Mouse (Mus musculus) intestine, embryonic 14.5 days (tissue): ENCODE results near the gene 2310034C09Rik. TPM values are rescaled to one million over a fixed set of nuclear protein-coding genes. Genes with fewer than 3 reads are reported as not detected.
"Not testable (repeated sequence)": the region's sequence is repeated elsewhere in the genome, so short reads cannot be mapped to it uniquely, and the experiment has no call there.

Experiments used
- ATAC-seq: fragments of 200-750 bp; cut with Nextera tagmentation; replicated peaks from 2 replicates; pipeline ENCODE4 v1.8.0; 2017; ENCODE audit warnings: low read depth, moderate number of reproducible peaks, moderate TSS enrichment, moderate library complexity; ENCODE audit not compliant: low FRiP score, low TSS enrichment
- DNase-seq: peaks from one replicate; pipeline ENCODE4 v3.0.0-alpha.2; 2018; ENCODE audit warnings: low spot score
- H3K27ac ChIP-seq: fragments of 300-500 bp; sonication (generic); 2 replicates; pipeline ENCODE4 v1.5.1; 2014; ENCODE audit warnings: low read depth, mild to moderate bottlenecking, control low read depth
- H3K27me3 ChIP-seq: fragments of 300-500 bp; sonication (generic); replicated peaks from 2 replicates; pipeline ENCODE4 v1.6.1; 2014; ENCODE audit warnings: low read length, control low read depth; ENCODE audit not compliant: control insufficient read depth, insufficient read depth
- H3K36me3 ChIP-seq: fragments of 300-500 bp; sonication (generic); 2 replicates; pipeline ENCODE4 v1.6.1; 2014; ENCODE audit warnings: low read length, control low read depth; ENCODE audit not compliant: control insufficient read depth, insufficient read depth
- H3K4me1 ChIP-seq: fragments of 300-500 bp; sonication (generic); replicated peaks from 2 replicates; pipeline ENCODE4 v1.6.1; 2014; ENCODE audit warnings: low read length, control low read depth, mixed read lengths; ENCODE audit not compliant: control insufficient read depth, insufficient read depth
- H3K4me2 ChIP-seq: fragments of 300-500 bp; sonication (generic); 2 replicates; pipeline ENCODE4 v1.6.1; 2014; ENCODE audit warnings: low read length
- H3K4me3 ChIP-seq: fragments of 300-500 bp; sonication (generic); 2 replicates; pipeline ENCODE4 v1.5.1; 2014; ENCODE audit warnings: low read depth, low read length, control low read depth, mixed read lengths
- H3K9ac ChIP-seq: fragments of 300-500 bp; sonication (generic); 2 replicates; pipeline ENCODE4 v1.6.1; 2014; ENCODE audit warnings: mild to moderate bottlenecking, low read length
- H3K9me3 ChIP-seq: fragments of 300-500 bp; sonication (generic); 2 replicates; pipeline ENCODE4 v1.6.1; 2016; ENCODE audit warnings: low read length, control low read depth; ENCODE audit not compliant: control insufficient read depth
- WGBS: fragments of 180-500 bp; shearing (Covaris S2); extraction: QIAGEN DNeasy Blood & Tissue Kit; methylation state at CpG from one replicate; pipeline ENCODE4 v1.1.7; 2014; 5-methylcytosine and 5-hydroxymethylcytosine counted together
- polyA plus RNA-seq: library from polyadenylated mRNA; unstranded; fragments of >200 nt; fragmentation: Nextera tagmentation; extraction: Ambion mirVana; gene quantifications from 2 replicates; pipeline ENCODE4 v1.2.1, GENCODE M21; 2014

Gene 2310034C09Rik
- polyA plus RNA-seq, 1 experiment from 2014 or later: not detected

DNA sequence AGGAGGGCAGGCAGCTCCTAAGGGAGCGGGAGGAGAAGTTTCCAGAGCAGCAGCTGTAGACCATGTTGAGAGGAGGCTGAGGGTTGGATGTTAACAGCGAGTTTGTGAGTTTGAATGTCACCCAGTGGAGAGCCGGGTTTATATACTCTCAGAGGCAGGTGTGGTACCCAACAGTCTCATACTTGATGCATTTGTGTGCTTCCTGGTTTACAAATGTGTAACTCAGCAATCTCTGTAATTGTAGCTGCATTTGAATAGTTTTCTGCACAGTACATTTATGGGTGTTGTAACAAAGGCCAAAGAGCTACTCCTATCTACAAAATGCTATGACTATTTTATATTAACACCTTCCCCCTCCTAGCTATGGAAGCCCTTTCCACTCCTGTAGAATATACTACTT lies 7.1 kb upstream of the 2310034C09Rik start, which contains the start of gene Krtap13:
Krtap13 (minus strand) TSS at position 101 of the 400 bp plus-strand sequence.
- not testable (repeated sequence) for H3K36me3 ChIP-seq, H3K27me3 ChIP-seq, H3K4me1 ChIP-seq, H3K9ac ChIP-seq, H3K4me3 ChIP-seq, H3K27ac ChIP-seq, H3K9me3 ChIP-seq, H3K4me2 ChIP-seq, ATAC-seq, DNase-seq
- 85% methylated on average over 3 of the region's 3 CpGs for WGBS

DNA sequence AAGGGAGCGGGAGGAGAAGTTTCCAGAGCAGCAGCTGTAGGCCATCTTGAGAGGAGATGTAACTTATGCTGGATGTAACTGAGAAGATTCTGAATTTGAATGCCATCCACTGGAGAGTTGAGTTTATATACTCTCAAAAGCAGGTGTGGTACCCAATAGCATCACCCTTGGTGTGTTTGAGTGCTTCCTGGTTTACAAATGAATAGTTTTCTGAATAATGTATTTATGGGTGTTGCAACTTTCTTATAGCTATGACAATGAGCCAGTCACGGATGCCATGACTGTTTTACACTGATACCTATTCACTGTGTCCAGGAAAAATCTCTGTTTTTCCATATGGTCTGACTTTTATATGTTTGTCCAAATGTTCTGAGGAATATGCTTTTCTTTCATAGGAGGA lies 15.5 kb downstream of the 2310034C09Rik start, which contains the start of gene 2310057N15Rik:
2310057N15Rik (minus strand) TSS at position 101 of the 400 bp plus-strand sequence.
- H3K4me3 ChIP-seq: no peak within 1 kb of the TSS
- no peak within 1 kb of the TSS for H3K4me2 ChIP-seq
- ATAC-seq (no peak), DNase-seq (no peak)
- no peaks in the 10 kb centered on the region for H3K27me3 ChIP-seq
- H3K9me3 ChIP-seq: no peaks in the 10 kb centered on the region
- H3K4me1 ChIP-seq: no peaks in the 10 kb centered on the region
- no peaks in the 10 kb centered on the region for H3K36me3 ChIP-seq
- 89% methylated on average over 2 of the region's 2 CpGs for WGBS
- H3K27ac ChIP-seq: no peak within 1 kb of the TSS
- no peak within 1 kb of the TSS for H3K9ac ChIP-seq

DNA sequence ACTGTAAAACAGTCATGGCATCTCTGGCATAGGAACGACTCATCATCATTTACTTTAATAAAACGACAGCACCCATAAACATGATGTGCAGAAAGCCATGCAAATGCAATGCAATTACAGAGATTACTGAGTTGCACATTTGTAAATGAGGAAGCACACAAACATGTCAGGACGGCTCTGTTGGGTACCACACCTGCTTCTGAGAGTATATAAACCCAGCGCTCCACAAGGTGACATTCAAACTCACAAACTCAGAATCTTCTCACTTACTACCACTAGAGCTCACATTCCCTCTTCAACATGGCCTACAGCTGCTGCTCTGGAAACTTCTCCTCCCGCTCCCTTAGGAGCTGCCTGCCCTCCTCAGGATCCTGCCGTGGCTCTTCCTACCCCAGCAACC lies 18.9 kb downstream of the 2310034C09Rik start, which contains the start of gene Gm5965:
Gm5965 (plus strand) TSS at position 301 of the 400 bp plus-strand sequence.
- 89% methylated on average over 5 of the region's 6 CpGs for WGBS
- DNase-seq (no peak), ATAC-seq (no peak)
- no peaks in the 10 kb centered on the region for H3K9me3 ChIP-seq
- H3K27ac ChIP-seq: no peak within 1 kb of the TSS
- H3K36me3 ChIP-seq: no peaks in the 10 kb centered on the region
- no peak within 1 kb of the TSS for H3K9ac ChIP-seq
- no peaks in the 10 kb centered on the region for H3K27me3 ChIP-seq
- H3K4me2 ChIP-seq: no peak within 1 kb of the TSS
- H3K4me1 ChIP-seq: no peaks in the 10 kb centered on the region
- H3K4me3 ChIP-seq: no peak within 1 kb of the TSS

DNA sequence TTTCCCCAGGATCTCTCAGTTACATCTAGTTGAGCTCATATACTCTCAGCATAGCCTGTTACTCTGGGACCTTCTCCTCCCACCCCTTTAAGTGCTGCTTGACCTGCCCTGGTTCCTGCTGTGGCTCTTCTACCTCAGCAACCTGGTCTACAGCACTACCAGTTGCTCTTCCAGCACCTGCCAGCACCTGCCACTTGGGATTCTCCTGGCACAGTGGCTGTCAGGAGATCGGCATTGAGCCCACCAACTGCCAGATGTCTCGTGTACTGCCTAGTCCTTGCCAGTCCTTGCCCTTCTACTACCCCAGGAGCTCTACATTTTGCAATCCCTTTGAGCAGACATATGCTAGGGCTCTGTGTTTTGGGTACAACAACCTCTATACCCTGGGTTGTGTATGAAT lies 28.1 kb downstream of the 2310034C09Rik start:
- no peak overlapping the region for H3K27ac ChIP-seq
- H3K4me2 ChIP-seq: no peak overlapping the region
- ATAC-seq (no peak), DNase-seq (no peak)
- H3K36me3 ChIP-seq: no peaks in the 10 kb centered on the region
- no peaks in the 10 kb centered on the region for H3K4me1 ChIP-seq
- H3K9me3 ChIP-seq: no peaks in the 10 kb centered on the region
- H3K9ac ChIP-seq: no peak overlapping the region
- 73% methylated on average over 2 of the region's 2 CpGs for WGBS
- no peaks in the 10 kb centered on the region for H3K27me3 ChIP-seq
- H3K4me3 ChIP-seq: no peak overlapping the region

Other genes with a start within 250 kb of the 2310034C09Rik start
- 42.0 and 49.3 TPM in 2 replicates for gene Cldn8, start 195.7 kb upstream of the 2310034C09Rik start, polyA plus RNA-seq
- gene Krtap24-1, start 146.6 kb upstream of the 2310034C09Rik start, polyA plus RNA-seq: not detected in 2 replicates
- not detected in 2 replicates for gene 2310079G19Rik, start 131.2 kb upstream of the 2310034C09Rik start, polyA plus RNA-seq
- gene Krtap26-1, start 111.1 kb upstream of the 2310034C09Rik start, polyA plus RNA-seq: not detected in 2 replicates
- not detected in 2 replicates for gene Krtap27-1, start 87.2 kb upstream of the 2310034C09Rik start, polyA plus RNA-seq
- gene 2310061N02Rik, start 50.9 kb upstream of the 2310034C09Rik start, polyA plus RNA-seq: not detected in 2 replicates
- gene Krtap13-1, start 30.0 kb upstream of the 2310034C09Rik start, polyA plus RNA-seq: not detected in 2 replicates
- not detected in 2 replicates for gene Krtap13, start 7.2 kb upstream of the 2310034C09Rik start, polyA plus RNA-seq
- not detected in 2 replicates for gene 2310057N15Rik, start 15.4 kb downstream of the 2310034C09Rik start, polyA plus RNA-seq
- not detected in 2 replicates for gene Gm5965, start 19.0 kb downstream of the 2310034C09Rik start, polyA plus RNA-seq
- not detected in 2 replicates for gene Gm20741, start 53.4 kb downstream of the 2310034C09Rik start, polyA plus RNA-seq
- gene Krtap15, start 61.4 kb downstream of the 2310034C09Rik start, polyA plus RNA-seq: not detected in 2 replicates
- gene Krtap14, start 67.3 kb downstream of the 2310034C09Rik start, polyA plus RNA-seq: not detected in 2 replicates
- not detected in 2 replicates for gene Krtap19-1, start 110.6 kb downstream of the 2310034C09Rik start, polyA plus RNA-seq
- not detected in 2 replicates for gene Krtap19-2, start 115.4 kb downstream of the 2310034C09Rik start, polyA plus RNA-seq
- gene Krtap19-3, start 119.2 kb downstream of the 2310034C09Rik start, polyA plus RNA-seq: not detected in 2 replicates
- gene Krtap19-4, start 126.2 kb downstream of the 2310034C09Rik start, polyA plus RNA-seq: not detected in 2 replicates
- gene Krtap19-5, start 137.6 kb downstream of the 2310034C09Rik start, polyA plus RNA-seq: not detected in 2 replicates
- gene Krtap19-9b, start 173.4 kb downstream of the 2310034C09Rik start, polyA plus RNA-seq: not detected in 2 replicates
- gene Krtap16-3, start 204.0 kb downstream of the 2310034C09Rik start, polyA plus RNA-seq: not detected in 2 replicates